Mouse (Mus musculus) midbrain, embryonic 10.5 days (tissue): ENCODE measurements around the gene Krt75. TPM values are rescaled to one million over a fixed set of nuclear protein-coding genes. Genes with fewer than 3 reads are reported as not detected.
"Not testable (repeated sequence)": the region's sequence is repeated elsewhere in the genome, so short reads cannot be mapped to it uniquely, and the experiment has no call there.

ENCODE experiments used
- DNase-seq: peaks from one replicate; pipeline ENCODE4 v3.0.0-alpha.2; 2017; ENCODE audit warnings: low spot score
- H3K27ac ChIP-seq: fragments of 300-500 bp; sonication (generic); replicated peaks from 2 replicates; pipeline ENCODE4 v1.5.1; 2016; ENCODE audit warnings: mild to moderate bottlenecking
- H3K27me3 ChIP-seq: fragments of 300-500 bp; sonication (generic); 2 replicates; pipeline ENCODE4 v1.6.1; 2016; ENCODE audit warnings: low read depth, mild to moderate bottlenecking; ENCODE audit not compliant: poor library complexity, severe bottlenecking
- H3K36me3 ChIP-seq: fragments of 300-500 bp; sonication (generic); 2 replicates; pipeline ENCODE4 v1.6.1; 2016; ENCODE audit warnings: mild to moderate bottlenecking, moderate library complexity
- H3K4me1 ChIP-seq: fragments of 300-500 bp; sonication (generic); 2 replicates; pipeline ENCODE4 v1.6.1; 2016
- H3K4me3 ChIP-seq: fragments of 300-500 bp; sonication (generic); 2 replicates; pipeline ENCODE4 v1.5.1; 2016; ENCODE audit warnings: mild to moderate bottlenecking, moderate library complexity
- H3K9me3 ChIP-seq: fragments of 300-500 bp; sonication (generic); replicated peaks from 2 replicates; pipeline ENCODE4 v1.6.1; 2016; ENCODE audit warnings: mild to moderate bottlenecking
- WGBS: fragments of 180-500 bp; shearing (Covaris S2); methylation state at CpG from one replicate; pipeline ENCODE4 v1.1.7; 2016; 5-methylcytosine and 5-hydroxymethylcytosine counted together
- microRNA-seq: library from miRNA; unstranded; fragments of <30 nt; microRNA quantifications from one replicate; pipeline ENCODE4, GENCODE M21; 2017
- polyA plus RNA-seq: library from polyadenylated mRNA; unstranded; fragments of >200 nt; fragmentation: Nextera tagmentation; extraction: Ambion mirVana; gene quantifications from 2 replicates; pipeline ENCODE4 v1.2.1, GENCODE M21; 2016

The Krt75 gene
- polyA plus RNA-seq, 1 experiment from 2014 or later, result not detected

GRCm38 (mm10) chr15:101544478-101544877 lies 29.2 kb downstream of the Krt75 start:
- WGBS, result 78% methylated on average over 3 of the region's 3 CpGs
- no peak overlapping the region for H3K27ac ChIP-seq
- H3K4me1 ChIP-seq, result no peaks in the 10 kb centered on the region
- H3K4me3 ChIP-seq, result no peak overlapping the region
- no peaks in the 10 kb centered on the region for H3K9me3 ChIP-seq
- DNase-seq, result no peak
- no peaks in the 10 kb centered on the region for H3K36me3 ChIP-seq
- H3K27me3 ChIP-seq, result 0 out of 2 replicates have a peak, but pooled peaks cover 3% of the 10 kb centered on the region

DNA sequence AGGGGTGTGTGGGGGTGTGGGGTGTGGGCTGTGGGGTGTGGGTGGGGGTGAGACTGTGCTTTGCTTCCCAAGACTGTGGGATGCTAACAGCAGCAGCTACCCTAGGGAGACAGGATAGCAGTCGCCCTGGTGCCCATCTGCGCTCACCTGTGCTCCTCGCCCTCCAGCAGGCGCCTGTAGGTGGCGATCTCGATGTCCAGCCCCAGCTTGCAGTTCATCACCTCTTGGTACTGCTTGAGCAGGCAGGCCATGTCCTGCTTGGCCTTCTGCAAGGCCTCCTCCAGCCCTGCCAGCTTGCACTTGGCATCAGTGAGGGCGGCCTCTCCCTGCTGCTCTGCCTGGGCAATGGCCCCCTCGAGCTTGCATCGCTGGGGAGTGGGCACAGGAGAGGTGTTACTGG lies 31.2 kb downstream of the Krt75 start:
- H3K27me3 ChIP-seq, result 0 out of 2 replicates have a peak, but pooled peaks cover 3% of the 10 kb centered on the region
- no peaks in the 10 kb centered on the region for H3K36me3 ChIP-seq
- H3K9me3 ChIP-seq, result no peaks in the 10 kb centered on the region
- 68% methylated on average over 9 of the region's 9 CpGs for WGBS
- H3K4me3 ChIP-seq, result no peak overlapping the region
- H3K4me1 ChIP-seq, result no peaks in the 10 kb centered on the region
- no peak for DNase-seq
- no peak overlapping the region; the same call in 1 of the 2 replicates for H3K27ac ChIP-seq

GRCm38 (mm10) chr15:101538580-101538900 lies 35.2 kb downstream of the Krt75 start:
- no peak overlapping the region for H3K27ac ChIP-seq
- H3K4me3 ChIP-seq, result no peak overlapping the region
- no peaks in the 10 kb centered on the region for H3K9me3 ChIP-seq
- no peaks in the 10 kb centered on the region for H3K27me3 ChIP-seq
- no peaks in the 10 kb centered on the region for H3K36me3 ChIP-seq
- peaks cover 7% of the 10 kb centered on the region for H3K4me1 ChIP-seq
- 80% methylated on average over 4 of the region's 4 CpGs for WGBS
- DNase-seq, result no peak

GRCm38 (mm10) chr15:101537864-101538579 lies 35.7 kb downstream of the Krt75 start:
- no peaks in the 10 kb centered on the region for H3K9me3 ChIP-seq
- H3K27ac ChIP-seq, result no peak overlapping the region
- WGBS, result 53% methylated on average over 7 of the region's 7 CpGs
- H3K36me3 ChIP-seq, result no peaks in the 10 kb centered on the region
- no peak for DNase-seq
- H3K4me3 ChIP-seq, result no peak overlapping the region
- H3K27me3 ChIP-seq, result no peaks in the 10 kb centered on the region
- peaks cover 7% of the 10 kb centered on the region for H3K4me1 ChIP-seq

- no peaks in the 10 kb centered on the region for H3K9me3 ChIP-seq
- H3K4me1 ChIP-seq, result peaks cover 7% of the 10 kb centered on the region
- 73% methylated on average over 9 of the region's 9 CpGs for WGBS
- H3K4me3 ChIP-seq, result no peak overlapping the region
- no peaks in the 10 kb centered on the region for H3K36me3 ChIP-seq
- DNase-seq, result no peak
- peak overlapping the region; percentile 33; the same call in 1 of the 2 replicates for H3K27ac ChIP-seq
- no peaks in the 10 kb centered on the region for H3K27me3 ChIP-seq
Measured at GRCm38 (mm10) chr15:101536054-101536850, 37.5 kb downstream of the Krt75 start.

DNA sequence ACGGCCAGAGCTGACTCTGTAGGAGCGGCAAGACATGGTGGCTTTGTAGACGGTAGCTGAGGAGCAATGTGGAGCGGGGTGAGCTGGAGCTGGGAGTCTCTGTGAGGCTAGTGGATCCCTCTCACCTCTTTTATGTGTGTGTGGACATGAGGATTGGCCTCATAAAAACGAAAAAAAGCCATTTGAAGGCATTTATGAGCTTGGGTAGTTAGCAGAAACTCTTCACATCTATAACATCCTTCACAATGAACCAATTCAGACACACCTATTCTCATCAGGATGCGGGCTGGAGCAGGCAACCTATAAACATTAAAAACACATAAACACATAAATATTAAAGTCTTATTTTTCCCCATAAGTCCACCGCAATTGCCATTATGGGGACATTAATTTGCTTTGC lies 41.0 kb downstream of the Krt75 start, which contains the start of gene Krt84:
Gene Krt84 (minus strand): TSS at position 101 of the 400 bp plus-strand sequence.
- no peaks in the 10 kb centered on the region for H3K9me3 ChIP-seq
- H3K36me3 ChIP-seq, result no peaks in the 10 kb centered on the region
- H3K27ac ChIP-seq, result no peak within 1 kb of the TSS
- DNase-seq, result no peak
- no peak within 1 kb of the TSS for H3K4me3 ChIP-seq
- H3K4me1 ChIP-seq, result peaks cover 7% of the 10 kb centered on the region
- H3K27me3 ChIP-seq, result no peaks in the 10 kb centered on the region
- 89% methylated on average over 7 of the region's 7 CpGs for WGBS

DNA sequence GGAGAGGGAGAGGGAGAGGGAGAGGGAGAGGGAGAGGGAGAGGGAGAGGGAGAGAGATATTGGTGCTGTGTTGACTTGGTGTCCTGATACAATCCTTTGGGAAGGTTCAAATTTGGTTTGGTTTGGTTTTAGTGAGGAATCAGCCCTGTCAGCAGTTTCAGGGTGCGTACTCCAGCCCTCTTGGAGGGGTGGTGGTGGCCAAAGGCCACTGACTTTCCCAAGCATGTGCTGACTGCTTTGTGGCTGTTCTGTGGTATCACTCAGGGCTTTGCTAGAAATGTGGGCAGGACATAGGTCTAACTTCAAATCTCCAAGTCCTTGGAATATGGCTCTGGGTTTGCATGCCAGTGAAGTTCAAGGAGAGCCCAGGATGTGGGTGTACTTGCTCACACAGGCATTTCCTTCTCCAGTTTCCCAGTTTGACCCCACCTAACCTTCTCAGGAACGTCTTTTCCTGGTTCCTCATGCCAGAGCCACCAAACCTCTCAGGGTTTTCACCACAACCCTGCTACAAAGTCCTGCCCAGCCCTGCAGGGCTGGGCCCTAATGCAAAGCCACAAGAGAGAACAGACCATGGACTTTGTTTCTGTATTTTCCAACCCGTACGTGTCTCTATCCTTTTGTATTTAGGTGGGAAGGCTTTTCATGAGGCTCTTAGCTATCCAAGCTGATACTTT lies 51.0 kb downstream of the Krt75 start:
- WGBS, result 82% methylated on average over 4 of the region's 4 CpGs
- no peak for DNase-seq
- no peaks in the 10 kb centered on the region for H3K27me3 ChIP-seq
- H3K4me1 ChIP-seq, result no peaks in the 10 kb centered on the region
- no peaks in the 10 kb centered on the region for H3K9me3 ChIP-seq
- H3K4me3 ChIP-seq, result no peak overlapping the region
- H3K36me3 ChIP-seq, result no peaks in the 10 kb centered on the region
- no peak overlapping the region for H3K27ac ChIP-seq

GRCm38 (mm10) chr15:101519792-101520191 lies 53.9 kb downstream of the Krt75 start:
- no peaks in the 10 kb centered on the region for H3K36me3 ChIP-seq
- WGBS, result 13% methylated on average over 2 of the region's 2 CpGs
- no peaks in the 10 kb centered on the region for H3K9me3 ChIP-seq
- no peak overlapping the region for H3K27ac ChIP-seq
- H3K4me1 ChIP-seq, result no peaks in the 10 kb centered on the region
- no peak overlapping the region for H3K4me3 ChIP-seq
- H3K27me3 ChIP-seq, result no peaks in the 10 kb centered on the region
- DNase-seq, result peak; percentile 70

DNA sequence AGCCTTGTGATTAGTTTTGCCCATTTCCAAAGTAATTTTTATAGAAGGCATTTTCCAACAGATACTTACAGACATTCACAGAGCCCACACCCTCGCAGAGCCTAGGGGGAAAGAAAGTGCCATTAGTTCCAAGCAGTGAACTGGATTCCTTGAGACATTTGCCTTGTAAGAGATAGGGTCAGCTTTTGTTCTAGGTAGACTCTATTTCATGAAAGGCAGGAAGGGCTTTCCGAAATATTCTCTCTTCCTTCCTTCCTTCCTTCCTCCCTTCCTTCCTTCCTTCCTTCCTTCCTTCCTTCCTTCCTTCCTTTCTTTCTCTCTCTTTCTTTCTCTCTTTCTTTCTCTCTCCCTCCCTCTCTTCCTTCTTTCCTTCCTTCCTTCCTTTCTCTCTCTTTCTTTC lies 56.5 kb downstream of the Krt75 start, which contains the start of gene Gm49425:
Gene Gm49425 (minus strand): TSS at position 101 of the 400 bp plus-strand sequence.
- DNase-seq, H3K36me3 ChIP-seq, H3K27me3 ChIP-seq, H3K4me1 ChIP-seq, H3K27ac ChIP-seq, H3K9me3 ChIP-seq, H3K4me3 ChIP-seq: not testable (repeated sequence)
- 74% methylated on average over 2 of the region's 2 CpGs for WGBS

Small RNA genes lying within 50 kb of the gene (microRNA-seq; reads per million reads assigned to microRNA genes)
- gene Gm44393 (not detected), gene Gm44460 (not detected)

Other genes with a start within 250 kb of the Krt75 start
- gene Krt80, start 203.7 kb downstream of the Krt75 start, polyA plus RNA-seq, result 0.06 TPM in 1 of 2 replicates, not detected in the other
- 9.7 and 11.4 TPM in 2 replicates for gene Krt7, start 162.9 kb downstream of the Krt75 start, polyA plus RNA-seq
- 0.05 TPM in 1 of 2 replicates, not detected in the other for gene Krt87, start 135.1 kb downstream of the Krt75 start, polyA plus RNA-seq
- gene Krt88, start 126.2 kb downstream of the Krt75 start, polyA plus RNA-seq, result not detected in 2 replicates
- gene Krt81, start 110.2 kb downstream of the Krt75 start, polyA plus RNA-seq, result not detected in 2 replicates
- gene Krt86, start 100.4 kb downstream of the Krt75 start, polyA plus RNA-seq, result not detected in 2 replicates
- 0.07 TPM in 1 of 2 replicates, not detected in the other for gene Krt83, start 82.4 kb downstream of the Krt75 start, polyA plus RNA-seq
- not detected in 2 replicates for gene Gm49425, start 56.6 kb downstream of the Krt75 start, polyA plus RNA-seq
- not detected in 2 replicates for gene Krt84, start 41.1 kb downstream of the Krt75 start, polyA plus RNA-seq
- not detected in 2 replicates for gene Krt82, start 23.2 kb downstream of the Krt75 start, polyA plus RNA-seq
- gene Krt90, start 11.0 kb downstream of the Krt75 start, polyA plus RNA-seq, result 0.51 and 0.67 TPM in 2 replicates
- not detected in 2 replicates for gene Gm5414, start 54.3 kb upstream of the Krt75 start, polyA plus RNA-seq
- gene Gm5478, start 73.5 kb upstream of the Krt75 start, polyA plus RNA-seq, result not detected in 2 replicates
- not detected in 2 replicates for gene Krt6b, start 106.4 kb upstream of the Krt75 start, polyA plus RNA-seq
- gene Krt6a, start 120.4 kb upstream of the Krt75 start, polyA plus RNA-seq, result not detected in 2 replicates
- gene Krt5, start 139.0 kb upstream of the Krt75 start, polyA plus RNA-seq, result 0.11 and 0.22 TPM in 2 replicates
- gene Krt71, start 169.2 kb upstream of the Krt75 start, polyA plus RNA-seq, result not detected in 2 replicates
- gene Krt72, start 212.6 kb upstream of the Krt75 start, polyA plus RNA-seq, result not detected in 2 replicates
- 0.07 TPM in 1 of 2 replicates, not detected in the other for gene Krt73, start 228.4 kb upstream of the Krt75 start, polyA plus RNA-seq
- not detected in 2 replicates for gene Krt2, start 244.3 kb upstream of the Krt75 start, polyA plus RNA-seq